Mouse (Mus musculus) layer of hippocampus, adult 8-10 months (tissue): ENCODE data around the gene Psmd13. TPM values are rescaled to one million over a fixed set of nuclear protein-coding genes. Genes with fewer than 3 reads are reported as not detected.

Experiments
- DNase-seq, 2 experiments: peaks; one replicate each; pipeline ENCODE4 v3.0.0; 2022; ENCODE audit warnings: low spot score in 2 of 2
- total RNA-seq, 4 experiments: library from RNA; stranded (reverse); gene quantifications; 2 replicates each; pipeline ENCODE4 v1.2.4; 2022

The Psmd13 gene
- total RNA-seq, 4 experiments from 2014 or later = 105 to 120 (median 119) TPM

DNA sequence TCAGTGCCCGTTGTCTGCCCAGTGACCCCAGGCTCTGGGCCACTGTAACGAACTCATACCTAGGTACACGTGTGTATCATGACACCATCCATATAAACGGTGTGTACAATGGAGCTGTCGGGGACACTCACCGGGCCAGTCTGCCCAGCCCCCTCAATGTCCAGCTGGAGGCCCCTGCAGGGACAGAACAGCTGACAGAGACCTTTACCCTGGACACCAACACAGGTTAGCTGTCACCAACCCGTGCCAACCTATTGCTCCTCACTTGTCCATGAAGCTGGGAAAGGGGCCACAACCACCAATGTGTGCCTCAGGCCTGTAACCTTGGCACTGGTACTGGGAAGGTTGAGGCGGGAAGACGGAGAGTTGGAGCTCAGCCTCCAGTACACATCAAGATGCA lies 60.6 kb downstream of the Psmd13 start:
- no peak for DNase-seq

DNA sequence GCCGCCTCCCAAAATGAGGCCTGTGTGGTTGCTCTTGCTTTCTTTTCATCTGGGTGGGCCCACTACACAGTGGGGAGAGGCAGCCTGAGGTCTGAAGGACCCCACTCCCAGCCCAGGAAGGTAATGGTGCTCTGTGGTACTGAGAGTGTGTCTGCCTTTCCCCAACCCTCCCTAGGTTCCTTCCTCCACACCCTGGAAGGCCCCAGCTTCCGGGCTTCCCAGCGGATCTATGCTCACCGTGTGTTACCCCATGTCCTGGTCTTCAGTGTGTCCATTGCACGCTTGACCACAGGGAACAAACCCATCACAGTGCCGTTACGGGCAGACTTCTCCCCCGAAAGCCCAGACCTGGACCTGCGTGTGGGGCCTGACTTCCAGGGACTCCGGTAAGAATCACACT lies 61.0 kb downstream of the Psmd13 start:
- DNase-seq = no peak

DNA sequence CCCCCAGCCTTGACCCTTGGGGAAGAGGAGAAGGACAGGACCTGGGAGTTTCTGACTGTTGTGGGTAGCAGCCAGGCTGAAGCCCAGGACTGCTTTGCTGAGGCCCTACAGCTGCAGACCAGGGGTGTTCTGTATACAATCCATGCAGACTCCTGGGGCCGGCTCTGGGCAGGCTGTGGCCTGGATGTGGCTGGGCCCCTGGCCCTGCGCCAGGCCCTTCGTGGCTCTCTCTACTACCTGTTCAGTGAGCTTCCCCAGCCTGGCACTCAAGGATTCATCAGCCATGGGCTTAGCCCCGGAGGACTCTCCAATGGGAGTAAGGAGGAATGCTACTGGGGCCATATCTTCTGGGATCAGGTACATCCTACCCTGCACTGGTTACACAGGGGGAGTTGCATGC lies 61.6 kb downstream of the Psmd13 start:
- DNase-seq = no peak

DNA sequence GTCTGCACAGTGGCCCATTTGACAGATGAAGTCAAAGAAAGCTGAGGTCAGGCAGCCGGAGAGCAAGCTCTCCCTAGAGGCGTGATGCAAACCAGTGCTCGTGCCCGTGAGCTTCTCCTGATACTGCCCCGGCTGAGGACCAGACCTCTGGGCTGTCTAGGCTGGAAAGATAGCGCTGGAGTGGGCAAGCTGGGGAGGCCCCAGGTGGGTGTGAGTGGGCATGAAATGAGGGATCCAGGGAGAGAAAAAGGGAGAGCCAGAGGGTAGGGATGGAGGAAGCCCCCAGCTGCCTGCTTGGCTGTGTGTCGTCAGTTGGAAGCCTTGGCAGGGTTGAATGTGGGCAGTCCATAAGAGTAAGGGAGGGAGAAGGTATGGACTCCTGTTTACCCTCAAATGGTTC lies 62.5 kb downstream of the Psmd13 start:
- no peak for DNase-seq

DNA sequence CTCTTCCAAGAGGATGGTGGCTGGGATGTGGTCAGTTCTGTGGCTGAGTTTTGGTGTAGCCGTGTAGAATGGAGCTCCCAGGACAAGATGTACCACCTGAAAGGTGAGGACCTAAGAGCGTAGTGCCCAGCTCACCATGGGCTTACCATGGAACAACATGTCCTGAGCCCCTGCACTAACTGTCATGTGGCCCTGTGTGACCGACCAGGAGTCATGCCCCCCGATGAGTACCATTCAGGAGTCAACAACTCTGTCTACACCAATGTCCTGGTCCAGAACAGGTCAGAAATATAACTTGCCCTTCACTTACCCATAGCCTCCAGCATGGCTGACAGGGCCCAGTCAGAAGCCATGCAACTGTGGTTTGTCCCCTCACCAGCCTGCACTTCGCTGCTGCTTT lies 63.5 kb downstream of the Psmd13 start:
- DNase-seq = no peak

DNA sequence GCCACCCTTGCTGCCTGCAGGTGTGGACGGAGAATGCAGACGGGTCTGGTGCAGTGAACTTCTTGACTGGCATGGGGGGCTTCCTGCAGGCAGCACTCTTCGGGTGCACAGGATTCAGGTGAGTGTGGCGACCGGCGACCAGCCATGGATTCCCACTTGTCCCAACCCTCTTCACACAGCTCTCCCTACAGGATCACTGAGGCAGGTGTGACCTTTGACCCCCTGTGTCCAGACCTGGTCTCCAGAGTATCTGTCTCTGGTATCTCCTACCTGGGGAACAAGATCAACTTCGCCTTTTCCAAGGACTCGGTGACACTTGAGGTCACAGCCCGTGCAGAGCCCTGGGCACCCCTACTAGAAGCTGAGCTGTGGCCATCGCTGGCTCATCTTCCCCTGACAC lies 64.5 kb downstream of the Psmd13 start:
- DNase-seq = no peak

DNA sequence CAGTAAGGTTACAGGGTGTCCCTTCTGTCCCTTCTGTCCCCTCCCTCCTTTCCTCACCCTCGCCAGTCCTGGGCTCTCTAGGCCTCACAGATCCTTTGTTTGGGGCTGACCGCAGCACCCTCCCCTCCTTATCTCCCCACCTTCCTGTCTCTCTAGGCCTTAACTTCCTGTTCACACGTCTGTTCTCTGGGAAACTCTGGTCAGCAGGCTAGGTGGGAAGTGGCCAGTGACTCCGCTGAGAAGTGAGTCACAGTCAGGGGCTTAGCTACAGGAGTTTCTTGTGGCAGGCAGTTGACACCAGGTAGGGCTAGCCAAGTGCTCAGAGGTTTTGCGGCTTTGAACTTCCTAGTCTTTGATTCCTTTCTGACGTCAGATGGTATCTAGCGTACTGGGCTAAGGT lies 65.2 kb downstream of the Psmd13 start:
- DNase-seq = no peak

DNA sequence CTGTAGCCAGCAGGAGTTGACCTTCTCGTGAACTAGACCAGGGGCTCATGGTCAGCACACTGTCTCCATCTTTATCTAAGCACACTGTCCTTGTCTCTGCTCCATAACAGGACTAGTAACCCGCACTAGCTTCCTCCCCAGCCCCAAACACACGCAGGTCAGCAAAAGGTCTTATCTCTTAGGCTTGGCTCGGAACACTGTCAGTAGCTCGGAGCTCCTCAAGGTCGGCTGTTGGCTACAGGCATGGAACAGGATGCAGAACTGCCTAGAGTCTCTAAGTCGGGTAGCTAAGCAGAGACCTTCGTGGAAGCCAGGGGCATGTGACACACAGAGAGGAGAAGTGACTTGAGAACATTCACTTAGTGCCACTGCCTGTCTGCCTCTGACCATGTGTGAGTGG lies 66.4 kb downstream of the Psmd13 start:
- DNase-seq = no peak

Other genes with a start within 250 kb of the Psmd13 start
- gene Olfr53, start 235.5 kb upstream of the Psmd13 start, total RNA-seq = under 1 TPM in 1 of 4 experiments, not detected in 3; 0.54 TPM
- under 1 TPM; 0.18 to 0.36 (median 0.26) TPM for gene Olfr539, start 222.0 kb upstream of the Psmd13 start, total RNA-seq
- gene Olfr45, start 200.0 kb upstream of the Psmd13 start, total RNA-seq = under 1 TPM; 0.04 to 0.12 (median 0.08) TPM
- under 1 TPM in 1 of 4 experiments, not detected in 3; 0.23 TPM for gene Olfr541, start 184.7 kb upstream of the Psmd13 start, total RNA-seq
- gene Cyp2e1, start 118.2 kb upstream of the Psmd13 start, total RNA-seq = under 1 TPM in 1 of 4 experiments, not detected in 3; 0.35 TPM
- under 1 TPM in 3 of 4 experiments, not detected in 1; 0.43 to 0.72 (median 0.63) TPM for gene Syce1, start 94.1 kb upstream of the Psmd13 start, total RNA-seq
- gene Zfp941, start 59.8 kb upstream of the Psmd13 start, total RNA-seq = 10 to 100 TPM; 16.3 to 17.8 (median 16.7) TPM
- gene Urah, start 47.0 kb upstream of the Psmd13 start, total RNA-seq = 1 to 10 TPM; 2.3 to 3.6 (median 2.6) TPM
- not detected for gene Scgb1c1, start 36.4 kb upstream of the Psmd13 start, total RNA-seq
- not detected for gene Odf3, start 34.2 kb upstream of the Psmd13 start, total RNA-seq
- gene Gm45785, start 25.6 kb upstream of the Psmd13 start, total RNA-seq = 1 to 10 TPM in 1 of 4 experiments, under 1 TPM in 2, not detected in 1; 0.43 to 1.5 (median 0.85) TPM
- gene Ric8a, start 25.0 kb upstream of the Psmd13 start, total RNA-seq = 10 to 100 TPM; 74.6 to 79.7 (median 77.3) TPM
- 10 to 100 TPM; 24.8 to 28.6 (median 26.2) TPM for gene Bet1l, start 24.4 kb upstream of the Psmd13 start, total RNA-seq
- 10 to 100 TPM; 65.3 to 73.7 (median 70.3) TPM for gene Sirt3, start 341 bp downstream of the Psmd13 start, total RNA-seq
- gene Cox8b, start 18.5 kb downstream of the Psmd13 start, total RNA-seq = 1 to 10 TPM in 3 of 4 experiments, not detected in 1; 1.8 to 2.3 (median 1.9) TPM
- under 1 TPM; 0.49 to 0.64 (median 0.59) TPM for gene Nlrp6, start 38.9 kb downstream of the Psmd13 start, total RNA-seq
- 1 to 10 TPM; 3.6 to 6.3 (median 4.9) TPM for gene Pgghg, start 59.4 kb downstream of the Psmd13 start, total RNA-seq
- gene Ifitm5, start 68.3 kb downstream of the Psmd13 start, total RNA-seq = not detected
- gene Gm45717, start 74.0 kb downstream of the Psmd13 start, total RNA-seq = not detected
- 10 to 100 TPM; 13.8 to 19.4 (median 17.2) TPM for gene Ifitm2, start 74.0 kb downstream of the Psmd13 start, total RNA-seq
- 1 to 10 TPM; 2.5 to 5.1 (median 2.7) TPM for gene Ifitm1, start 85.3 kb downstream of the Psmd13 start, total RNA-seq
- gene Ifitm3, start 128.8 kb downstream of the Psmd13 start, total RNA-seq = 10 to 100 TPM in 3 of 4 experiments, 1 to 10 TPM in 1; 9.0 to 40.6 (median 20.8) TPM
- gene Ifitm6, start 136.0 kb downstream of the Psmd13 start, total RNA-seq = 1 to 10 TPM in 1 of 4 experiments, not detected in 3; 1.1 TPM
- gene Gm17387, start 147.2 kb downstream of the Psmd13 start, total RNA-seq = not detected
- 10 to 100 TPM; 72.5 to 87.3 (median 78.8) TPM for gene B4galnt4, start 179.1 kb downstream of the Psmd13 start, total RNA-seq
- gene Pkp3, start 196.2 kb downstream of the Psmd13 start, total RNA-seq = not detected
- gene Sigirr, start 218.6 kb downstream of the Psmd13 start, total RNA-seq = 1 to 10 TPM; 2.6 to 3.1 (median 2.9) TPM
- not detected for gene Ano9, start 235.8 kb downstream of the Psmd13 start, total RNA-seq
- 10 to 100 TPM; 39.5 to 57.5 (median 54.0) TPM for gene Ptdss2, start 240.4 kb downstream of the Psmd13 start, total RNA-seq